Mouse (Mus musculus) midbrain, embryonic 14.5 days (tissue): ENCODE results near the gene Fyn. TPM values are rescaled to one million over a fixed set of nuclear protein-coding genes. Genes with fewer than 3 reads are reported as not detected.

Experiments used
- ATAC-seq: fragments of 200-750 bp; cut with Nextera tagmentation; 2 replicates; pipeline ENCODE4 v1.8.0; 2017; ENCODE audit warnings: moderate number of reproducible peaks, moderate library complexity; ENCODE audit not compliant: low FRiP score, low TSS enrichment
- DNase-seq: peaks from one replicate; pipeline ENCODE4 v3.0.0-alpha.2; 2015
- H3K27ac ChIP-seq: fragments of 300-500 bp; sonication (generic); replicated peaks from 2 replicates; pipeline ENCODE4 v1.5.1; 2014; ENCODE audit warnings: mild to moderate bottlenecking, low read depth, low read length, moderate library complexity
- H3K27me3 ChIP-seq: fragments of 300-500 bp; sonication (generic); 2 replicates; pipeline ENCODE4 v1.6.1; 2014; ENCODE audit warnings: low read length, control low read depth, mixed read lengths; ENCODE audit not compliant: control insufficient read depth, insufficient read depth
- H3K36me3 ChIP-seq: fragments of 300-500 bp; sonication (generic); 2 replicates; pipeline ENCODE4 v1.6.1; 2014; ENCODE audit warnings: low read length, control low read depth; ENCODE audit not compliant: control insufficient read depth, insufficient read depth
- H3K4me1 ChIP-seq: fragments of 300-500 bp; sonication (generic); 2 replicates; pipeline ENCODE4 v1.6.1; 2014; ENCODE audit warnings: mild to moderate bottlenecking, antibody characterized with exemption, low read length, control low read depth; ENCODE audit not compliant: control insufficient read depth, insufficient read depth
- H3K4me2 ChIP-seq: fragments of 300-500 bp; sonication (generic); 2 replicates; pipeline ENCODE4 v1.6.1; 2014; ENCODE audit warnings: mild to moderate bottlenecking, low read length, moderate library complexity
- H3K4me3 ChIP-seq: fragments of 300-500 bp; sonication (generic); replicated peaks from 2 replicates; pipeline ENCODE4 v1.5.1; 2014; ENCODE audit warnings: low read depth, low read length
- H3K9ac ChIP-seq: fragments of 300-500 bp; sonication (generic); replicated peaks from 2 replicates; pipeline ENCODE4 v1.6.1; 2014; ENCODE audit warnings: mild to moderate bottlenecking, low read length, moderate library complexity
- H3K9me3 ChIP-seq: fragments of 300-500 bp; sonication (generic); 2 replicates; pipeline ENCODE4 v1.6.1; 2016; ENCODE audit warnings: low read length, control low read depth, mixed read lengths; ENCODE audit not compliant: control insufficient read depth
- WGBS: fragments of 180-500 bp; shearing (Covaris S2); extraction: QIAGEN DNeasy Blood & Tissue Kit; methylation state at CpG from one replicate; pipeline ENCODE4 v1.1.7; 2014; 5-methylcytosine and 5-hydroxymethylcytosine counted together
- polyA plus RNA-seq: library from polyadenylated mRNA; unstranded; fragments of >200 nt; fragmentation: Nextera tagmentation; extraction: Ambion mirVana; gene quantifications from 2 replicates; pipeline ENCODE4 v1.2.1, GENCODE M21; 2014

Fyn gene
- polyA plus RNA-seq, 1 experiment from 2014 or later = 90.8 TPM

DNA sequence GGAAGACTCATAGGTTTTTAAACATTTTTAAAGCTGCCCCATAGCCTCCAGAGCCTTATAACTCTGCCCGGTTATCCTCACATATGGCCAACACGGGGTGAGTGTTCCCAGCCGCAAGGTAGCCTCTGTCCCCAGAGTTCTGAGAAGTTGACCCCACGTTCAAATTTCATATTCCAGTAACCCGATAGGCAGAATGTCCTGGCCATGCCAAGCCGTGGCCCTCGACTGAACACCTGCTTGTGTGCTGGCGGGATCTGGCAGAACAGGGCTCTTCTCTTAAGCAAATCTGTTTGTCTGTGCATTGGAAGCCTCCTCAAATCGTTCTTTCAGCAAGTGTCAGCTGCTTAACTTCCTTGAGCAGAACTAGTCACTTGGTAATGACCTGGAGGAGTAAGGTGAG is 188.7 kb downstream of the Fyn start:
- Histone ChIP-seq H3K4me1 (peaks cover 56% of the 10 kb centered on the region), H3K4me3 (no peak overlapping the region), H3K9me3 (no peaks in the 10 kb centered on the region), H3K9ac (no peak overlapping the region; the same call in 1 of the 2 replicates), H3K27ac (peak overlapping the region; percentile 80), H3K4me2 (no peak overlapping the region), H3K27me3 (no peaks in the 10 kb centered on the region), H3K36me3 (peaks cover 5% of the 10 kb centered on the region; the same call in 1 of the 2 replicates)
- DNase-seq = no peak
- whole genome bisulfite sequencing = 85% methylated on average over 9 of the region's 9 CpGs
- ATAC-seq = no peak

DNA sequence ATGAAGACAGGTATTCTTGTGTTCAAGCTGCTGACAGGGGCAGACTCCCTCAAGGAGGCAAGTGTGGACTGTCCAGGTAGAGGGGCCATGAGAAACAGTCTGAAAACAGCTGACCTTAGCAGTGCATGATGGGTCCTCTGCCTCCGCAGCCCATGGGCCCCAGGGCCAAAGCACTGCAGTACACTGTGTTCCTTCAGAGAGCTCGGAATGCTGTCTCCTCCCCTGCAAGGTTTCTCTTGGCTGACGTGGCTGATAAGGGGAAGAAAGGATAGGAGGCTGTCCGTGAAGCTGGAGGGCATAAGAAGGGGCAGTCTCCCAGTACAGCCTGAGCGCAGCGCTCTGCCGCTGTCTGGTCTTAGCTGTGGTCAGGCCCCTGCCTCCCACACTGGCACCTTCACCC is 189.2 kb downstream of the Fyn start:
- Histone ChIP-seq H3K36me3 (peaks cover 5% of the 10 kb centered on the region; the same call in 1 of the 2 replicates), H3K27me3 (no peaks in the 10 kb centered on the region), H3K4me3 (no peak overlapping the region), H3K9me3 (no peaks in the 10 kb centered on the region), H3K27ac (peak overlapping the region; percentile 80), H3K4me2 (no peak overlapping the region), H3K9ac (no peak overlapping the region; the same call in 1 of the 2 replicates), H3K4me1 (peaks cover 51% of the 10 kb centered on the region)
- peak; percentile 34; the same call in 1 of the 2 replicates for ATAC-seq
- WGBS = 47% methylated on average over 7 of the region's 7 CpGs
- no peak for DNase-seq

DNA sequence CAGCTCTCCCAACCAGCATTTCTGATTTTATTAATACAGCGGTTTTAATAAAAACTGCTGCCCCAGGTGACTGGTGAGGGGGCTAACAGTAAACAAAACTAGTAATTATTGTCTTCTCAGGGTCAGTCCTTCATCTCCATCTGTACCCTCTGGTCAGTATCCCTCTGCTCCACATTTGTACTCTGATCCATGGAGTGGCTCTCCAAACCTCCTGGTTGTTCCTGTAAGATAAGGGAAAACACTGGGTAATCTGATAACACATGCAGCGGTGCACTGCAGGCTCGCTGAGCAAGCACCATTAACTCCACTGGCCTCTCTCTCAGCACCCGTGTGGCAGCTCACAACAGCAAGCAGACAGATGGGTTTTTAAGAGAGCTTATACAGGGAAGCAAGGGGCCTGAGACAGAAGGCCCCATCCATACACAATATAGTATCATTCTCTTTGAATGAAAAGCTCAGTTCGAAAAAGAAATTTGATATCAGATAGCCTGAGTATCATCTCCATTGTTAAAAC is 189.9 kb downstream of the Fyn start:
- Histone ChIP-seq H3K36me3 (peaks cover 6% of the 10 kb centered on the region; the same call in 1 of the 2 replicates), H3K27me3 (no peaks in the 10 kb centered on the region), H3K4me3 (no peak overlapping the region), H3K9me3 (no peaks in the 10 kb centered on the region), H3K4me1 (peaks cover 49% of the 10 kb centered on the region), H3K9ac (no peak overlapping the region; the same call in 1 of the 2 replicates), H3K27ac (peak overlapping the region; percentile 80), H3K4me2 (no peak overlapping the region)
- ATAC-seq (no peak), DNase-seq (no peak)
- 43% methylated on average over 5 of the region's 5 CpGs for WGBS

DNA sequence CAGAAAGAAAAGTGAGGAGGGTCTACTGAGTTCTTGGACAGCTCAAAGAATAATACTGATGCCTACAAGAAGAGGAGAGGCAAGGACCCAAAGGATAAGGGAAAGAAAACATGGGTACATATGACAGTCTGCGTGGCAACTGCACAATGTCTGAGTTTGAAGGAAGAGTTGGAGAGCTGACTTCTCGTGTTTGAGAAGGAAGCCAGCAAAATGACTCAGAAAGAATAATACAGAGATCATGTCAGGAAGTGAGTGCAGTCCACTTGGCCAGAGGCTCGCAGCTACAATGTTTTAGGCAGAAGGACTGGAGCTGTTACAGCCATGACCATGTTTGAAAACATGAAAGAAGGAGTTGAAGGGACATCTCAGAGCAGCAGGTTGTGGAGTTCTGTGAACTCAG is 190.7 kb downstream of the Fyn start:
- no peak overlapping the region for H3K9ac ChIP-seq
- H3K27ac ChIP-seq = peak overlapping the region; percentile 80; the same call in 1 of the 2 replicates
- H3K27me3 ChIP-seq = no peaks in the 10 kb centered on the region
- H3K36me3 ChIP-seq = peaks cover 11% of the 10 kb centered on the region; the same call in 1 of the 2 replicates
- H3K4me1 ChIP-seq = peaks cover 44% of the 10 kb centered on the region
- WGBS = 84% methylated on average over 3 of the region's 3 CpGs
- no peak for ATAC-seq
- no peak for DNase-seq
- no peak overlapping the region for H3K4me2 ChIP-seq
- no peak overlapping the region for H3K4me3 ChIP-seq
- no peaks in the 10 kb centered on the region for H3K9me3 ChIP-seq

DNA sequence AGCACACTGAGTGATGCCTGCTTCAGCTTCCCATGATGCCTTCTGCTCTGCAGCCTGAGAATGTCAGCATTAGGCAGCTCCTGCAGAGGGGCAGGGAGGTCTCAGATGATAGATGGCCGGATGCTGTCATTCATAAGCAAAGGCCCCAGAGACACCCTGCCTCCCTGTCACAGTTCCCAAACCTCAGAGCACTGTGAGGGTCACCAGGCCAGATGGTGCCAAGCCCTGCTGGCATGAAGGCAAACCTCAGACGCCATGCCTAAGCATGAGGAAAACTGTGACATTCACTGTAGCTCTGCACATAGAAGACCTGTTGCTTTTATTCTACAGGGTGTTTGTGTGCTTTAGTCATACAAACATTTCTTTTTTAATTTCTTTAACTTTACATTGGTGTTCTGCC is 193.7 kb downstream of the Fyn start:
- DNase-seq = no peak
- no peaks in the 10 kb centered on the region for H3K9me3 ChIP-seq
- no peak overlapping the region for H3K4me2 ChIP-seq
- H3K36me3 ChIP-seq = peaks cover 29% of the 10 kb centered on the region
- no peak for ATAC-seq
- H3K9ac ChIP-seq = no peak overlapping the region
- H3K4me1 ChIP-seq = peaks cover 27% of the 10 kb centered on the region
- H3K27ac ChIP-seq = no peak overlapping the region
- no peak overlapping the region for H3K4me3 ChIP-seq
- H3K27me3 ChIP-seq = no peaks in the 10 kb centered on the region
- WGBS = 65% methylated on average over 2 of the region's 2 CpGs

DNA sequence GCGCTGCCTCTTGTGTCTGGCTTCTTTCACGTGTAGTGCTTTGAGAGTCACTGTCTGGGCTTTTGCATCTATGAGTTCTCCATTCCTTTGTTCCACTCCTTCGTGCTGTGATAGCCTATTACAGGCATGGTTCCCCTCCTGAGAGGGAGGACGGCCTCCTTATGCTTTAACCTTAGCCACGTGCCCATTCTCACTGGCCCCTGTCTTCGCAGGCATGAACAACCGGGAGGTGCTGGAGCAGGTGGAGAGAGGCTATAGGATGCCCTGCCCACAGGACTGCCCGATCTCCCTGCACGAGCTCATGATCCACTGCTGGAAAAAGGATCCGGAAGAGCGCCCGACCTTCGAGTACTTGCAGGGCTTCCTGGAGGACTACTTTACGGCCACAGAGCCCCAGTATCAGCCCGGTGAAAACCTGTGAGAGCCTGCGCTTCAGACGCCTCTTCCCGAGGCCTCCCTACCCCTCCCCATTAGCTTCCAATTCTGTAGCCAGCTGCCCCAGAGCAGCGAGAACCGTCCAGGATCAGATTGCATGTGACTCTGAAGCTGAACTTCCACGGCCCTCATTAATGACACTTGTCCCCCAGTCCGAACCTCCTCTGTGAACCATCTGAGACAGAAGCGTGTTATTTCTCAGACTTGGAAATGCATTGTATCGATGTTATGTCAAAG is 195.0 kb downstream of the Fyn start:
- Histone ChIP-seq H3K9me3 (no peaks in the 10 kb centered on the region), H3K4me2 (no peak overlapping the region), H3K27ac (peak overlapping the region; percentile 60), H3K4me3 (no peak overlapping the region), H3K27me3 (no peaks in the 10 kb centered on the region), H3K9ac (no peak overlapping the region; the same call in 1 of the 2 replicates), H3K36me3 (peaks cover 29% of the 10 kb centered on the region), H3K4me1 (peaks cover 15% of the 10 kb centered on the region)
- 35% methylated on average over 24 of the region's 24 CpGs for WGBS
- no peak for ATAC-seq
- no peak for DNase-seq

DNA sequence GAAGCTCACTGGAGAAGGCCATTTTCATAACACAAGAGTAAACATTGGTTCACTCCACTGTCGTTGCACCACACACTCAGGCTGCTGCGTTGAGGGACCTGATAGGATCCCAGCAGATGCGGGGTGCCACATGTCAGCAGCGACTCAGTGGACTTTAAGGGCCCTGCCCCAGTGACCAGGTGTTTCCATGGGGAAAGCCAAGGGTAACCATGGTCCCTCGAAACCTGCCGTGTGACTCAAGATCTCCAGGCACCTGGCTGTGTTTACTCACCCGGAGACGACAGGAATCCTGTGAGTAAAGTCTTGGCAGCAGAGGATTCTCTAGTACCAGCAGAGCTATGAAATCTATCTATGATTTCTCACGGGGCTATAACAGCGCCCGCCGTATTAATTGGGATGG is 198.2 kb downstream of the Fyn start:
- no peak overlapping the region for H3K4me3 ChIP-seq
- WGBS = 81% methylated on average over 12 of the region's 12 CpGs
- no peak overlapping the region for H3K4me2 ChIP-seq
- no peak overlapping the region for H3K9ac ChIP-seq
- DNase-seq = no peak
- no peak for ATAC-seq
- H3K36me3 ChIP-seq = peaks cover 24% of the 10 kb centered on the region
- H3K4me1 ChIP-seq = peaks cover 30% of the 10 kb centered on the region
- no peak overlapping the region for H3K27ac ChIP-seq
- no peaks in the 10 kb centered on the region for H3K27me3 ChIP-seq
- no peaks in the 10 kb centered on the region for H3K9me3 ChIP-seq

DNA sequence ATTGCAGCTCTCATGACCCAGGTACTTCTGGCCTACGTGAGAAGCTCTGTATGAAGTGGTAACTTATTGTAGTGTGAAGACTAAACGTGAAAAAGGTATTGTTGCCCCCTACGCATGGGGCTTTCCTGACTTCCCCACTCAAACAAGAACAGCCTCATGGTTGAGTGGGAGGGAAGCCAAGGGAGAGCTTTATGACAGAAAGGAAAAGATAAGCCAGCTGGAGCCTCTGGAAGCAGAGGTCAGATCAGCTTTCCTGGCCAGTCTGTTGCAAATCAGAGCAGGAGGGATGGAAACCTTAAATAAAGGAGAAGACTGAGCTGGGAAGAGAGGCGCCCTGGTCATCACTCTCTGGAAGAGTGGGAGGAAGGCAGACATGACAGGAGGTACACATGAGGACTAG is 200.3 kb downstream of the Fyn start:
- Histone ChIP-seq H3K27me3 (no peaks in the 10 kb centered on the region), H3K9me3 (no peaks in the 10 kb centered on the region), H3K4me3 (no peak overlapping the region), H3K36me3 (peaks cover 19% of the 10 kb centered on the region), H3K9ac (no peak overlapping the region), H3K4me2 (no peak overlapping the region), H3K27ac (no peak overlapping the region; the same call in 1 of the 2 replicates), H3K4me1 (peaks cover 33% of the 10 kb centered on the region)
- no peak for DNase-seq
- no peak for ATAC-seq
- 84% methylated on average over 4 of the region's 4 CpGs for WGBS

DNA sequence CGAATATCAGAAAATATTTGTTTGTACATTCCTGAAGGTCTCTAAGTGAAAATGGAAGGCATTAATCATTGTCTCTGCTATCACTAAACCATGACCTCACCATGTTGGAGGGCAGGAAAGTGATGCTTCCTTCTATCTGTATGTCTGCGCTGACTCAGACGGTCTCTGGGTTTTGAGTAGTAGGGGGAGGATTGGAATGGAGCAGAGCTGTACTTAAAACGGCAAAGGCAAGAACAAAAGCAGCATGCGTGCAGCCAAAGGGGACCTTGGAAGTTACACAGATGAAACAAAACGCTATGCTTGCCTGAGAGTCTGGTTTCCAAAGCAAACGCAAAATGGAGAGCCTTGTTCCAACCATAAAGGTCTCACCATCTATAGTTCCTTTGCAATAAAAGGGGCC is 202.4 kb downstream of the Fyn start:
- DNase-seq (peak; percentile 65), ATAC-seq (peak; percentile 28; the same call in 1 of the 2 replicates)
- peaks cover 33% of the 10 kb centered on the region for H3K4me1 ChIP-seq
- H3K27me3 ChIP-seq = no peaks in the 10 kb centered on the region
- peaks cover 8% of the 10 kb centered on the region; the same call in 1 of the 2 replicates for H3K36me3 ChIP-seq
- no peak overlapping the region for H3K4me2 ChIP-seq
- WGBS = 38% methylated on average over 7 of the region's 7 CpGs
- peak overlapping the region; percentile 85 for H3K27ac ChIP-seq
- H3K9me3 ChIP-seq = no peaks in the 10 kb centered on the region
- H3K9ac ChIP-seq = no peak overlapping the region; the same call in 1 of the 2 replicates
- H3K4me3 ChIP-seq = no peak overlapping the region
